Mouse (Mus musculus): ENCODE results near the gene Arhgef12.

The Arhgef12 gene

GRCm38 (mm10) chr9:43078711-43079110 lies 28.3 kb downstream of the Arhgef12 start:
- DNase-seq (ENCODE audit: low read depth, low spot score): no peak

GRCm38 (mm10) chr9:43076163-43076562 lies 30.9 kb downstream of the Arhgef12 start:
- peak; percentile 58 for DNase-seq (ENCODE audit: low read depth, low spot score)

- DNase-seq (ENCODE audit: low read depth, low spot score): no peak
Observed at GRCm38 (mm10) chr9:43074611-43075010, 32.4 kb downstream of the Arhgef12 start.

GRCm38 (mm10) chr9:43071741-43072140 lies 35.3 kb downstream of the Arhgef12 start:
- DNase-seq (ENCODE audit: low read depth, low spot score): no peak

GRCm38 (mm10) chr9:43071176-43071575 lies 35.9 kb downstream of the Arhgef12 start:
- no peak for DNase-seq (ENCODE audit: low read depth, low spot score)

- DNase-seq (ENCODE audit: low read depth, low spot score): no peak
Observed at GRCm38 (mm10) chr9:43070566-43070965, 36.5 kb downstream of the Arhgef12 start.

- no peak for DNase-seq (ENCODE audit: low read depth, low spot score)
Observed at GRCm38 (mm10) chr9:43070153-43070552, 36.9 kb downstream of the Arhgef12 start.

- DNase-seq (ENCODE audit: low read depth, low spot score): no peak
Observed at GRCm38 (mm10) chr9:43067896-43068295, 39.1 kb downstream of the Arhgef12 start.

- DNase-seq (ENCODE audit: low read depth, low spot score): no peak
Observed at GRCm38 (mm10) chr9:43065231-43065630, 41.8 kb downstream of the Arhgef12 start.

- no peak for DNase-seq (ENCODE audit: low read depth, low spot score)
Observed at GRCm38 (mm10) chr9:43061545-43061944, 45.5 kb downstream of the Arhgef12 start.

- no peak for DNase-seq (ENCODE audit: low read depth, low spot score)
Observed at GRCm38 (mm10) chr9:43050391-43050790, 56.6 kb downstream of the Arhgef12 start.

- DNase-seq (ENCODE audit: low read depth, low spot score): no peak
Observed at GRCm38 (mm10) chr9:43044481-43044880, 62.6 kb downstream of the Arhgef12 start.

- DNase-seq (ENCODE audit: low read depth, low spot score): no peak
Observed at GRCm38 (mm10) chr9:43038466-43038865, 68.6 kb downstream of the Arhgef12 start.

- DNase-seq (ENCODE audit: low read depth, low spot score): no peak
Observed at GRCm38 (mm10) chr9:43035208-43035607, 71.8 kb downstream of the Arhgef12 start.

- no peak for DNase-seq (ENCODE audit: low read depth, low spot score)
Observed at GRCm38 (mm10) chr9:43034273-43034672, 72.8 kb downstream of the Arhgef12 start.

GRCm38 (mm10) chr9:43027757-43028156 lies 79.3 kb downstream of the Arhgef12 start:
- no peak for DNase-seq (ENCODE audit: low read depth, low spot score)

GRCm38 (mm10) chr9:43021515-43022251 lies 85.4 kb downstream of the Arhgef12 start:
- no peak for DNase-seq (ENCODE audit: low read depth, low spot score)

GRCm38 (mm10) chr9:43019656-43020055 lies 87.4 kb downstream of the Arhgef12 start:
- no peak for DNase-seq (ENCODE audit: low read depth, low spot score)

GRCm38 (mm10) chr9:43015786-43016185 lies 91.3 kb downstream of the Arhgef12 start:
- DNase-seq (ENCODE audit: low read depth, low spot score): peak; percentile 7

GRCm38 (mm10) chr9:43015366-43015765 lies 91.7 kb downstream of the Arhgef12 start:
- DNase-seq (ENCODE audit: low read depth, low spot score): no peak

- no peak for DNase-seq (ENCODE audit: low read depth, low spot score)
Observed at GRCm38 (mm10) chr9:43014886-43015285, 92.2 kb downstream of the Arhgef12 start.

GRCm38 (mm10) chr9:43012541-43012940 lies 94.5 kb downstream of the Arhgef12 start:
- DNase-seq (ENCODE audit: low read depth, low spot score): no peak

- no peak for DNase-seq (ENCODE audit: low read depth, low spot score)
Observed at GRCm38 (mm10) chr9:43011061-43011460, 96.0 kb downstream of the Arhgef12 start.

GRCm38 (mm10) chr9:43003881-43004280 lies 103.2 kb downstream of the Arhgef12 start:
- no peak for DNase-seq (ENCODE audit: low read depth, low spot score)

All from A20 (cell line).